Mouse (Mus musculus) right cerebral cortex, adult 2 months (tissue): ENCODE measurements around the gene Pank3.
"Not testable (repeated sequence)": the region's sequence is repeated elsewhere in the genome, so short reads cannot be mapped to it uniquely, and the experiment has no call there.

Source experiments
- DNase-seq, 2 experiments: peaks; one replicate each; pipeline ENCODE4 v3.0.0; 2021 to 2022; ENCODE audit warnings: low spot score in 2 of 2

Gene Pank3

DNA sequence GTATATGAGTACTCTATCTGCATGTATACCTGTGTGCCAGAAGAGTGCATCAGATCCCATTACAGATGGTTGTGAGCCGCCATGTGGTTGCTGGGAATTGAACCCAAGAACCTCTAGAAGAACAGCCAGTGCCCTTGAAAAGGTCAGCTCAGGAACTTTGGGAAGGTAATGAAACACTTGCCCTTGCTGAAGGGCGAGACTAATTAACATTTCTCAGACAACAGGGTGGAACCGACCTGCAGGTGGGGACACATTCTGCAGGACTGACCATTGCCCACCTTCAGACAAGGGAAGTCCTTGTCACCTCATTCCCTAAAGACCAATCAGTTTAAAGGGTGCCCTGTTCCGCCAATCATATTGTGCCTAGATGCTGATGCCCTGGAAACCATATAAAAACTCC, 71.5 kb downstream of the Pank3 start:
- not testable (repeated sequence) for DNase-seq
